Mouse (Mus musculus): ENCODE results near the gene Pramef12. TPM values are rescaled to one million over a fixed set of nuclear protein-coding genes. Genes with fewer than 3 reads are reported as not detected.

The Pramef12 gene
- not detected in 2 replicates for polyA plus RNA-seq (2015; fragmentation: Nextera tagmentation; extraction: Ambion mirVana)

DNA sequence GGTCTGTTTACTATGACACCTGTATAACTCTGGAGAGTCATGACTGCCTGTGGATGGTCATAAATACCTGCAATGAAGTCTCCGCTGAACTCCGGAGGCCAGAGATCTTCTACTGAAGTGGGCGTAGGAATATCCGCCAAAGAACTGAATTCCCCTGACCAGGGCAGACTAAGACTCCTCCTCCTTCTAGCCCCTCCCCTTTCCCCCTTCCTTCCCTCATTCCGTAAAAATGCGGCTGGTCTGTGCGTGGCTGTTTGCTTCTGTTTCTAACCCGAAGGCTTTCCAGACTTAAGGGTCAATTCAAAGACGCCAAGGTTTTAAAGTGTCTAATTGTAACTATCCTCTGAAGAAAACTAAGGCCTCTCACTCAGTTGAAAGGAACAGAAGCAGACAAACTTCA lies at the start of gene Pramef12:
Pramef12 (minus strand) TSS at position 175 of the 400 bp plus-strand sequence.
- Histone ChIP-seq H3K9ac (ENCODE audit: low read depth, low read length) (no peak within 1 kb of the TSS), H3K27ac (ENCODE audit: low read depth, low read length) (no peak within 1 kb of the TSS), H3K4me3 (ENCODE audit: low read length) (no peak within 1 kb of the TSS), H3K27me3 (replicated peaks; ENCODE audit: control insufficient read depth, insufficient read depth, low read length) (no peaks in the 10 kb centered on the region), H3K36me3 (ENCODE audit: control insufficient read depth, insufficient read depth, low read length) (no peaks in the 10 kb centered on the region), H3K4me2 (ENCODE audit: low read length) (no peak within 1 kb of the TSS), H3K4me1 (ENCODE audit: control insufficient read depth, insufficient read depth, low read depth, low read length) (no peaks in the 10 kb centered on the region), H3K9me3 (ENCODE audit: control insufficient read depth, low read length) (peaks cover 10% of the 10 kb centered on the region; the same call in 1 of the 2 replicates)
- ATAC-seq = no peak
- WGBS = 85% methylated on average over 9 of the region's 9 CpGs

DNA sequence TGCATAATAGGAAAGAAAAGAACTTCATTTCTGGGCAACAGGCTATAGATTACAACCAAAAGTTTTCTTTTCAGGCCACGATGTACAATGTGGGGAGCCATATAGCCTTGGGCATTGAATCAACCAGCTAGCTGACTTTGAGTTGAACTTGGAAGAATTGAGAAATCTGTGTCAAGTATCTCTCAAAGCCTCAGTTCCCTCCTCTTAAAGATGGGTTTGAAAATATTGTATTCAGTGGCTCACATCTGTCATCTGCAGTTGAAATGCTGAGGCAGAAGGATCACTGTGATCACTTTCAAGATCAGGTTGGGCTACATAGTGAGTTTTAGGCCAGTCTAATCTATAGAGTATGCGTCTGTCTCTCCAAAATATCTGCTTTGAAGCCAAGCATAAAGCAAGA lies 45.0 kb upstream of the Pramef12 start, which contains the start of gene Gm9944:
Gm9944 (minus strand) TSS at position 101 of the 400 bp plus-strand sequence.
- Histone ChIP-seq H3K9me3 (ENCODE audit: control insufficient read depth, low read length) (peaks cover 5% of the 10 kb centered on the region), H3K4me3 (ENCODE audit: low read length) (no peak within 1 kb of the TSS), H3K9ac (ENCODE audit: low read depth, low read length) (no peak within 1 kb of the TSS), H3K4me2 (ENCODE audit: low read length) (no peak within 1 kb of the TSS), H3K4me1 (ENCODE audit: control insufficient read depth, insufficient read depth, low read depth, low read length) (no peaks in the 10 kb centered on the region), H3K27me3 (replicated peaks; ENCODE audit: control insufficient read depth, insufficient read depth, low read length) (no peaks in the 10 kb centered on the region), H3K27ac (ENCODE audit: low read depth, low read length) (no peak within 1 kb of the TSS), H3K36me3 (ENCODE audit: control insufficient read depth, insufficient read depth, low read length) (no peaks in the 10 kb centered on the region)
- ATAC-seq = no peak
- WGBS = 70% methylated on average over 2 of the region's 2 CpGs

- H3K27me3 ChIP-seq (replicated peaks; ENCODE audit: control insufficient read depth, insufficient read depth, low read length) = no peaks in the 10 kb centered on the region
Observed at GRCm38 (mm10) chr4:144448546-144448945, 40.3 kb upstream of the Pramef12 start.

DNA sequence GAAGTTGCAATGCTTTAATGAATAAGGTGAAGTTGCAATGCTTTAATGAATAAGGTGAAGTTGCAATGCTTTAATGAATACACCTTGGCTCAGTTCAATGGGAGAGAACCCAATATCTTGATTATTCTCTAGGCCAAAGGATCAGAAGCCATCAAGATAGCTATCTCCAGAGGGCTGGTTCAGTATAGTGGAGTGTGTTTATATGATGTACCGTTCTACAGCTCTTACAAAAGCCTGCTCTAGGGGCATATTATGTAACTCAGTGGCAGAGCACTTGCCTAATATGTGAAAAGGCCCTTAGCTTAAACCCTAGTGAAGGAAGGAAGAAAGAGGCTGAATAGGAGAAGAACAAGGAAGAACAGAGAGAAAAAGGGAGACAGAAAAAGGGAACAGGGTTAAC lies 33.3 kb upstream of the Pramef12 start:
- Histone ChIP-seq H3K27ac (ENCODE audit: low read depth, low read length) (no peak overlapping the region), H3K36me3 (ENCODE audit: control insufficient read depth, insufficient read depth, low read length) (no peaks in the 10 kb centered on the region), H3K4me1 (ENCODE audit: control insufficient read depth, insufficient read depth, low read depth, low read length) (no peaks in the 10 kb centered on the region), H3K27me3 (replicated peaks; ENCODE audit: control insufficient read depth, insufficient read depth, low read length) (no peaks in the 10 kb centered on the region), H3K9me3 (ENCODE audit: control insufficient read depth, low read length) (peaks cover 12% of the 10 kb centered on the region), H3K4me3 (ENCODE audit: low read length) (no peak overlapping the region), H3K9ac (ENCODE audit: low read depth, low read length) (no peak overlapping the region), H3K4me2 (ENCODE audit: low read length) (no peak overlapping the region)
- ATAC-seq = no peak
- WGBS = 80% methylated on average over 1 of the region's 1 CpGs

More at GRCm38 (mm10) chr4:144448546-144448945, 40.3 kb upstream of the Pramef12 start:
- H3K4me3 ChIP-seq (ENCODE audit: low read length) = no peak overlapping the region
- no peaks in the 10 kb centered on the region for H3K4me1 ChIP-seq (ENCODE audit: control insufficient read depth, insufficient read depth, low read depth, low read length)
- H3K9me3 ChIP-seq (ENCODE audit: control insufficient read depth, low read length) = no peaks in the 10 kb centered on the region; the same call in none of the 2 replicates
- WGBS = 88% methylated on average over 2 of the region's 2 CpGs
- no peak overlapping the region for H3K4me2 ChIP-seq (ENCODE audit: low read length)
- no peaks in the 10 kb centered on the region for H3K36me3 ChIP-seq (ENCODE audit: control insufficient read depth, insufficient read depth, low read length)
- no peak for ATAC-seq
- no peak overlapping the region for H3K27ac ChIP-seq (ENCODE audit: low read depth, low read length)
- H3K9ac ChIP-seq (ENCODE audit: low read depth, low read length) = no peak overlapping the region

- no peak for ATAC-seq
- Histone ChIP-seq H3K9ac (ENCODE audit: low read depth, low read length) (no peak overlapping the region), H3K9me3 (ENCODE audit: control insufficient read depth, low read length) (peaks cover 12% of the 10 kb centered on the region), H3K27me3 (replicated peaks; ENCODE audit: control insufficient read depth, insufficient read depth, low read length) (no peaks in the 10 kb centered on the region), H3K27ac (ENCODE audit: low read depth, low read length) (no peak overlapping the region), H3K4me1 (ENCODE audit: control insufficient read depth, insufficient read depth, low read depth, low read length) (no peaks in the 10 kb centered on the region), H3K4me3 (ENCODE audit: low read length) (no peak overlapping the region), H3K4me2 (ENCODE audit: low read length) (no peak overlapping the region), H3K36me3 (ENCODE audit: control insufficient read depth, insufficient read depth, low read length) (no peaks in the 10 kb centered on the region)
- 95% methylated on average over 4 of the region's 4 CpGs for WGBS
Observed at GRCm38 (mm10) chr4:144441095-144441494, 32.8 kb upstream of the Pramef12 start.

DNA sequence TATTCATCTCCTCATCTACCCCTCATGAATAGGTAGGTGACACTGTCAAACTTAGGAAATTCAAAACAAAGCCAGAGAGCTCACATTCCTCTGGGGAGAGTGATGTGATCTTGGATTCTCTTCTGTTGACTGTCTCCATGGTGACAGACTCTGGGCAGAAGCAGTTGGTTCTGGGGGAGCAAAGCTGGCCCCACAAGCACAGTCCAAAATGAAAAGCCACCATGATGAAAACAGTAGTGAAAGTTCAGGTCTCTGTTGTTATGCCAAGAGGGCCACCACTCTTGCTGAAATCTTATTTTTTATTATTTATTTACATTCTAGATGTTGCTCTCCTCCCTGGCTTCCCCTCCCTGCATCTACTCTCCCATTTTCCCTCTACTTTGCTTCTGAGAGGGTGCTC lies 30.4 kb upstream of the Pramef12 start, which contains the start of gene 1700012P22Rik:
1700012P22Rik (minus strand) TSS at position 101 of the 400 bp plus-strand sequence.
- Histone ChIP-seq H3K9me3 (ENCODE audit: control insufficient read depth, low read length) (peaks cover 15% of the 10 kb centered on the region), H3K4me2 (ENCODE audit: low read length) (no peak within 1 kb of the TSS), H3K27ac (ENCODE audit: low read depth, low read length) (no peak within 1 kb of the TSS), H3K9ac (ENCODE audit: low read depth, low read length) (no peak within 1 kb of the TSS), H3K27me3 (replicated peaks; ENCODE audit: control insufficient read depth, insufficient read depth, low read length) (no peaks in the 10 kb centered on the region), H3K36me3 (ENCODE audit: control insufficient read depth, insufficient read depth, low read length) (no peaks in the 10 kb centered on the region), H3K4me3 (ENCODE audit: low read length) (no peak within 1 kb of the TSS), H3K4me1 (ENCODE audit: control insufficient read depth, insufficient read depth, low read depth, low read length) (no peaks in the 10 kb centered on the region)
- ATAC-seq = no peak

GRCm38 (mm10) chr4:144433216-144433615 lies 25.0 kb upstream of the Pramef12 start:
- Histone ChIP-seq H3K4me2 (ENCODE audit: low read length) (no peak overlapping the region), H3K4me1 (ENCODE audit: control insufficient read depth, insufficient read depth, low read depth, low read length) (no peaks in the 10 kb centered on the region), H3K9me3 (ENCODE audit: control insufficient read depth, low read length) (peaks cover 7% of the 10 kb centered on the region; the same call in 1 of the 2 replicates), H3K4me3 (ENCODE audit: low read length) (no peak overlapping the region), H3K9ac (ENCODE audit: low read depth, low read length) (no peak overlapping the region), H3K27me3 (replicated peaks; ENCODE audit: control insufficient read depth, insufficient read depth, low read length) (no peaks in the 10 kb centered on the region), H3K27ac (ENCODE audit: low read depth, low read length) (no peak overlapping the region), H3K36me3 (ENCODE audit: control insufficient read depth, insufficient read depth, low read length) (no peaks in the 10 kb centered on the region)
- 91% methylated on average over 5 of the region's 5 CpGs for WGBS
- no peak for ATAC-seq

GRCm38 (mm10) chr4:144430723-144431122 lies 22.5 kb upstream of the Pramef12 start:
- ATAC-seq = no peak
- Histone ChIP-seq H3K36me3 (ENCODE audit: control insufficient read depth, insufficient read depth, low read length) (no peaks in the 10 kb centered on the region), H3K9ac (ENCODE audit: low read depth, low read length) (no peak overlapping the region), H3K4me1 (ENCODE audit: control insufficient read depth, insufficient read depth, low read depth, low read length) (no peaks in the 10 kb centered on the region), H3K4me3 (ENCODE audit: low read length) (no peak overlapping the region), H3K9me3 (ENCODE audit: control insufficient read depth, low read length) (peaks cover 5% of the 10 kb centered on the region), H3K27me3 (replicated peaks; ENCODE audit: control insufficient read depth, insufficient read depth, low read length) (no peaks in the 10 kb centered on the region), H3K27ac (ENCODE audit: low read depth, low read length) (no peak overlapping the region), H3K4me2 (ENCODE audit: low read length) (no peak overlapping the region)
- 90% methylated on average over 2 of the region's 2 CpGs for whole genome bisulfite sequencing

GRCm38 (mm10) chr4:144428868-144429267 lies 20.6 kb upstream of the Pramef12 start:
- Histone ChIP-seq H3K9me3 (ENCODE audit: control insufficient read depth, low read length) (peaks cover 5% of the 10 kb centered on the region), H3K4me1 (ENCODE audit: control insufficient read depth, insufficient read depth, low read depth, low read length) (no peaks in the 10 kb centered on the region), H3K9ac (ENCODE audit: low read depth, low read length) (no peak overlapping the region), H3K36me3 (ENCODE audit: control insufficient read depth, insufficient read depth, low read length) (no peaks in the 10 kb centered on the region), H3K4me3 (ENCODE audit: low read length) (no peak overlapping the region), H3K4me2 (ENCODE audit: low read length) (no peak overlapping the region), H3K27me3 (replicated peaks; ENCODE audit: control insufficient read depth, insufficient read depth, low read length) (no peaks in the 10 kb centered on the region), H3K27ac (ENCODE audit: low read depth, low read length) (no peak overlapping the region)
- WGBS = 20% methylated on average over 3 of the region's 3 CpGs
- no peak for ATAC-seq

DNA sequence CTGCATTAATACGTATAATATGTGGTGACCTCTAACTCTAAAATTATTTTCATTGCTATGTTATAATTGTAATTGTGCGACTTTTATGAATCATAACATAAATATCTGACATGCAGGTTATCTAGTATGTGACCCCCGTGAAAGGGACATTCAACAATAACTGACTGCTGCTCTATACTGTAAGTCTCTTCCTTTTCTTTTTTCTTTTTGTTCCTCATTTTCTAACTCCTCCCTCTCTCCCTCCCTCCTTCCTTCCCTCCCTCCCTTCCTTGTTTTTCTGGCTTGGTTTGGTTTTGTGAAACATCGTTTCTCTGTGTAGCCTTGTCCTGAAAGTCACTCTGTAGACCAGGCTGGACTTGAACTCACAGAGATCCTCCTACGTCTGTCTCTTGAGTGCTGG lies 16.3 kb upstream of the Pramef12 start:
- Histone ChIP-seq H3K4me2 (ENCODE audit: low read length) (no peak overlapping the region), H3K9me3 (ENCODE audit: control insufficient read depth, low read length) (peaks cover 20% of the 10 kb centered on the region), H3K4me3 (ENCODE audit: low read length) (no peak overlapping the region), H3K27ac (ENCODE audit: low read depth, low read length) (no peak overlapping the region), H3K4me1 (ENCODE audit: control insufficient read depth, insufficient read depth, low read depth, low read length) (no peaks in the 10 kb centered on the region), H3K27me3 (replicated peaks; ENCODE audit: control insufficient read depth, insufficient read depth, low read length) (no peaks in the 10 kb centered on the region), H3K9ac (ENCODE audit: low read depth, low read length) (no peak overlapping the region), H3K36me3 (ENCODE audit: control insufficient read depth, insufficient read depth, low read length) (no peaks in the 10 kb centered on the region)
- no peak for ATAC-seq
- 81% methylated on average over 5 of the region's 5 CpGs for WGBS
